Mouse (Mus musculus): ENCODE data around the gene Clpx.
"Not testable (repeated sequence)": the region's sequence is repeated elsewhere in the genome, so short reads cannot be mapped to it uniquely, and the experiment has no call there.

GRCm38 (mm10) chr9:65345439-65345838 is 51.4 kb downstream of the Clpx start:
- TF ChIP-seq CTCF (conservative IDR thresholded peaks at IDR 0.05; ENCODE audit: insufficient read depth, insufficient read length, low read depth, low read length); POLR2A (IDR thresholded peaks at IDR 0.05; ENCODE audit: low read depth, low read length): not testable (repeated sequence)

Data from kidney, adult 2 months (tissue).